Mouse (Mus musculus) stomach, embryonic 16.5 days (tissue): ENCODE measurements at regions not wholly inside any gene's neighbourhood (a gene's known extent, or its start where the extent isn't known, plus 50 kb on each side); places are given as distances from the start of the nearest gene placed in this dataset.
"Not testable (repeated sequence)": the region's sequence is repeated elsewhere in the genome, so short reads cannot be mapped to it uniquely, and the experiment has no call there.

Experiments
- ATAC-seq: fragments of 200-750 bp; cut with Nextera tagmentation; 2 replicates; pipeline ENCODE4 v1.8.0; 2017; ENCODE audit warnings: moderate number of reproducible peaks, moderate TSS enrichment; ENCODE audit not compliant: insufficient read depth, low FRiP score
- H3K27ac ChIP-seq: fragments of 300-500 bp; sonication (generic); 2 replicates; pipeline ENCODE4 v1.5.1; 2014; ENCODE audit warnings: low read length
- H3K27me3 ChIP-seq: fragments of 300-500 bp; sonication (generic); 2 replicates; pipeline ENCODE4 v1.6.1; 2014; ENCODE audit warnings: low read length, control low read depth, mixed read lengths; ENCODE audit not compliant: control insufficient read depth, insufficient read depth
- H3K36me3 ChIP-seq: fragments of 300-500 bp; sonication (generic); 2 replicates; pipeline ENCODE4 v1.6.1; 2014; ENCODE audit warnings: low read length; ENCODE audit not compliant: control insufficient read depth, insufficient read depth
- H3K4me1 ChIP-seq: fragments of 300-500 bp; sonication (generic); 2 replicates; pipeline ENCODE4 v1.6.1; 2014; ENCODE audit warnings: low read length, control low read depth, mixed read lengths; ENCODE audit not compliant: control insufficient read depth, insufficient read depth
- H3K4me2 ChIP-seq: fragments of 300-500 bp; sonication (generic); 2 replicates; pipeline ENCODE4 v1.6.1; 2014; ENCODE audit warnings: low read depth, low read length, mixed read lengths
- H3K4me3 ChIP-seq: fragments of 300-500 bp; sonication (generic); replicated peaks from 2 replicates; pipeline ENCODE4 v1.5.1; 2014; ENCODE audit warnings: mild to moderate bottlenecking, low read length
- H3K9ac ChIP-seq: fragments of 300-500 bp; sonication (generic); 2 replicates; pipeline ENCODE4 v1.6.1; 2014; ENCODE audit warnings: low read length
- H3K9me3 ChIP-seq: fragments of 300-500 bp; sonication (generic); replicated peaks from 2 replicates; pipeline ENCODE4 v1.6.1; 2016; ENCODE audit warnings: low read length, control low read depth; ENCODE audit not compliant: control insufficient read depth
- WGBS: fragments of 180-500 bp; shearing (Covaris S2); extraction: QIAGEN DNeasy Blood & Tissue Kit; methylation state at CpG from one replicate; pipeline ENCODE4 v1.1.7; 2014; 5-methylcytosine and 5-hydroxymethylcytosine counted together

- Histone ChIP-seq H3K9ac (no peak overlapping the region), H3K4me2 (no peak overlapping the region; the same call in 1 of the 2 replicates), H3K4me3 (no peak overlapping the region), H3K27ac (no peak overlapping the region), H3K4me1 (no peaks in the 10 kb centered on the region), H3K27me3 (no peaks in the 10 kb centered on the region), H3K36me3 (no peaks in the 10 kb centered on the region), H3K9me3 (no peaks in the 10 kb centered on the region)
- 11% methylated on average over 8 of the region's 8 CpGs for WGBS
- no peak for ATAC-seq
Measured at GRCm38 (mm10) chr5:68252671-68253070, 221.0 kb downstream of the Grxcr1 start.

GRCm38 (mm10) chr5:68253476-68253875, 221.8 kb downstream of the Grxcr1 start:
- Histone ChIP-seq H3K9me3 (no peaks in the 10 kb centered on the region), H3K4me3 (no peak overlapping the region), H3K36me3 (no peaks in the 10 kb centered on the region), H3K27ac (no peak overlapping the region), H3K4me2 (no peak overlapping the region), H3K27me3 (no peaks in the 10 kb centered on the region), H3K9ac (no peak overlapping the region), H3K4me1 (no peaks in the 10 kb centered on the region)
- no peak for ATAC-seq
- 47% methylated on average over 1 of the region's 1 CpGs for WGBS

GRCm38 (mm10) chr5:68254111-68254510, 222.5 kb downstream of the Grxcr1 start:
- Histone ChIP-seq H3K9ac (no peak overlapping the region), H3K4me2 (no peak overlapping the region), H3K27me3 (no peaks in the 10 kb centered on the region), H3K36me3 (no peaks in the 10 kb centered on the region), H3K4me3 (no peak overlapping the region), H3K4me1 (no peaks in the 10 kb centered on the region), H3K27ac (no peak overlapping the region), H3K9me3 (no peaks in the 10 kb centered on the region)
- no peak for ATAC-seq
- 77% methylated on average over 2 of the region's 2 CpGs for WGBS

- 78% methylated on average over 3 of the region's 3 CpGs for WGBS
- Histone ChIP-seq H3K4me2 (no peak overlapping the region), H3K9me3 (no peaks in the 10 kb centered on the region), H3K27ac (no peak overlapping the region), H3K27me3 (no peaks in the 10 kb centered on the region), H3K9ac (no peak overlapping the region), H3K4me1 (no peaks in the 10 kb centered on the region), H3K36me3 (no peaks in the 10 kb centered on the region), H3K4me3 (no peak overlapping the region)
- no peak for ATAC-seq
Measured at GRCm38 (mm10) chr5:68264206-68264605, 232.6 kb downstream of the Grxcr1 start.

- Histone ChIP-seq H3K4me2 (no peak overlapping the region), H3K27ac (no peak overlapping the region), H3K4me1 (no peaks in the 10 kb centered on the region), H3K36me3 (no peaks in the 10 kb centered on the region), H3K9ac (no peak overlapping the region), H3K4me3 (no peak overlapping the region), H3K9me3 (no peaks in the 10 kb centered on the region), H3K27me3 (no peaks in the 10 kb centered on the region)
- ATAC-seq, result no peak
- WGBS, result 77% methylated on average over 3 of the region's 3 CpGs
Measured at GRCm38 (mm10) chr5:68274271-68274670, 242.6 kb downstream of the Grxcr1 start.

GRCm38 (mm10) chr5:68275558-68276263, 244.1 kb downstream of the Grxcr1 start:
- H3K9me3 ChIP-seq, result no peaks in the 10 kb centered on the region
- WGBS, result 80% methylated on average over 5 of the region's 5 CpGs
- no peak overlapping the region for H3K4me2 ChIP-seq
- no peaks in the 10 kb centered on the region for H3K36me3 ChIP-seq
- ATAC-seq, result no peak
- H3K27me3 ChIP-seq, result no peaks in the 10 kb centered on the region
- H3K9ac ChIP-seq, result no peak overlapping the region
- H3K4me3 ChIP-seq, result no peak overlapping the region
- no peak overlapping the region for H3K27ac ChIP-seq
- no peaks in the 10 kb centered on the region for H3K4me1 ChIP-seq

GRCm38 (mm10) chr5:68295774-68296173, 264.1 kb downstream of the Grxcr1 start:
- not testable (repeated sequence) for H3K4me2 ChIP-seq, H3K36me3 ChIP-seq, H3K27me3 ChIP-seq, H3K9me3 ChIP-seq, H3K4me1 ChIP-seq, H3K27ac ChIP-seq, H3K9ac ChIP-seq, ATAC-seq, H3K4me3 ChIP-seq
- 93% methylated on average over 2 of the region's 2 CpGs for WGBS

GRCm38 (mm10) chr5:68313187-68313586, 281.6 kb downstream of the Grxcr1 start:
- WGBS, result 88% methylated on average over 3 of the region's 3 CpGs
- no peaks in the 10 kb centered on the region for H3K4me1 ChIP-seq
- no peak overlapping the region for H3K27ac ChIP-seq
- ATAC-seq, result no peak
- H3K4me2 ChIP-seq, result no peak overlapping the region
- no peaks in the 10 kb centered on the region for H3K27me3 ChIP-seq
- H3K36me3 ChIP-seq, result no peaks in the 10 kb centered on the region
- no peak overlapping the region for H3K9ac ChIP-seq
- H3K4me3 ChIP-seq, result no peak overlapping the region
- H3K9me3 ChIP-seq, result no peaks in the 10 kb centered on the region

- Histone ChIP-seq H3K4me2 (no peak overlapping the region), H3K27me3 (no peaks in the 10 kb centered on the region), H3K27ac (no peak overlapping the region), H3K9ac (no peak overlapping the region), H3K36me3 (no peaks in the 10 kb centered on the region), H3K4me3 (no peak overlapping the region), H3K4me1 (no peaks in the 10 kb centered on the region), H3K9me3 (no peaks in the 10 kb centered on the region)
- no peak for ATAC-seq
Measured at GRCm38 (mm10) chr5:68318979-68319378, 287.3 kb downstream of the Grxcr1 start.
